Mouse (Mus musculus) MEL (cell line): Measurements from ENCODE around the gene Zmat5. TPM values are rescaled to one million over a fixed set of nuclear protein-coding genes. Genes with fewer than 3 reads are reported as not detected.

Experiments used
- DNase-seq: peaks from one replicate; pipeline ENCODE4 v3.0.0; 2011; ENCODE audit warnings: low read depth, low spot score
- H3K27ac ChIP-seq: 2 replicates; pipeline ENCODE4 v1.5.1; 2012; ENCODE audit warnings: low read depth, mild to moderate bottlenecking, control low read depth, low read length, moderate library complexity; ENCODE audit not compliant: control insufficient read depth
- H3K27me3 ChIP-seq, 2 experiments: fragments of 150-350 bp in 1 of 2; sonication (generic) in 1 of 2; 2 replicates each; pipeline ENCODE4 v1.6.1; 2012; ENCODE audit warnings: low read length in 2 of 2, mild to moderate bottlenecking in 2 of 2, improper control_type of control experiment in 1 of 2, moderate library complexity in 1 of 2; ENCODE audit not compliant: insufficient read depth in 2 of 2, control insufficient read depth in 1 of 2
- H3K36me3 ChIP-seq, 2 experiments: 2 replicates each; pipeline ENCODE4 v1.6.1; 2012 to 2014; ENCODE audit warnings: low read length in 2 of 2, improper control_type of control experiment in 1 of 2, inconsistent platforms in 1 of 2, mild to moderate bottlenecking in 1 of 2; ENCODE audit not compliant: insufficient read depth in 2 of 2, control insufficient read depth in 1 of 2
- H3K4me1 ChIP-seq, 2 experiments: fragments of 150-350 bp in 1 of 2; sonication (generic) in 1 of 2; 2 replicates each; pipeline ENCODE4 v1.6.1; 2012; ENCODE audit warnings: low read length in 2 of 2, improper control_type of control experiment in 1 of 2, mild to moderate bottlenecking in 1 of 2; ENCODE audit not compliant: insufficient read depth in 2 of 2, control insufficient read depth in 1 of 2
- H3K4me3 ChIP-seq, 2 experiments: fragments of 150-350 bp in 1 of 2; sonication (generic) in 1 of 2; 2 replicates each; pipeline ENCODE4 v1.5.1; 2012; ENCODE audit warnings: low read depth in 2 of 2, low read length in 2 of 2, mild to moderate bottlenecking in 2 of 2, moderate library complexity in 2 of 2, control low read depth in 1 of 2, improper control_type of control experiment in 1 of 2; ENCODE audit not compliant: control insufficient read depth in 1 of 2, insufficient read depth in 1 of 2
- H3K79me2 ChIP-seq: 2 replicates; pipeline ENCODE4 v1.6.1; 2012; ENCODE audit warnings: mild to moderate bottlenecking, low read length, moderate library complexity; ENCODE audit not compliant: control insufficient read depth, poor library complexity, insufficient read depth
- H3K9ac ChIP-seq: 2 replicates; pipeline ENCODE4 v1.6.1; 2012; ENCODE audit warnings: low read depth, mild to moderate bottlenecking, control low read depth, low read length, moderate library complexity; ENCODE audit not compliant: control insufficient read depth, poor library complexity, severe bottlenecking
- H3K9me3 ChIP-seq: fragments of 150-350 bp; sonication (generic); replicated peaks from 2 replicates; pipeline ENCODE4 v1.6.1; 2012; ENCODE audit warnings: mild to moderate bottlenecking, low read length, improper control_type of control experiment, moderate library complexity; ENCODE audit not compliant: insufficient read depth
- BHLHE40 ChIP-seq: IDR thresholded peaks from 2 replicates; pipeline ENCODE4 v1.6.1; 2012; ENCODE audit warnings: low read depth, mild to moderate bottlenecking, inconsistent platforms, low read length, improper control_type of control experiment, borderline replicate concordance
- CHD2 ChIP-seq: IDR thresholded peaks from 2 replicates; pipeline ENCODE4 v1.6.1; 2011; ENCODE audit warnings: low read length, improper control_type of control experiment
- E2F4 ChIP-seq: IDR thresholded peaks from 2 replicates; pipeline ENCODE4 v1.6.1; 2011; ENCODE audit warnings: low read depth, low read length, improper control_type of control experiment, borderline replicate concordance
- EP300 ChIP-seq, 2 experiments: IDR thresholded peaks; 2 replicates each; pipeline ENCODE4 v1.6.1; 2011; ENCODE audit warnings: improper control_type of control experiment in 2 of 2, low read length in 2 of 2, low read depth in 1 of 2, mild to moderate bottlenecking in 1 of 2
- GATA1 ChIP-seq: IDR thresholded peaks from 2 replicates; pipeline ENCODE4 v1.6.1; 2011; ENCODE audit warnings: low read depth, low read length, improper control_type of control experiment
- HCFC1 ChIP-seq: IDR thresholded peaks from 2 replicates; pipeline ENCODE4 v1.6.1; 2012; ENCODE audit warnings: low read depth, mild to moderate bottlenecking, inconsistent platforms, low read length, improper control_type of control experiment, moderate library complexity
- JUND ChIP-seq: IDR thresholded peaks from 2 replicates; pipeline ENCODE4 v1.6.1; 2011; ENCODE audit warnings: low read depth, mild to moderate bottlenecking, improper control_type of control experiment, low read length
- MAZ ChIP-seq: IDR thresholded peaks from 2 replicates; pipeline ENCODE4 v1.6.1; 2012; ENCODE audit warnings: low read depth, mild to moderate bottlenecking, inconsistent platforms, low read length, improper control_type of control experiment
- POLR2AphosphoS2 ChIP-seq: IDR thresholded peaks from 2 replicates; pipeline ENCODE4 v1.6.1; 2011; ENCODE audit warnings: low read length, improper control_type of control experiment
- RAD21 ChIP-seq: IDR thresholded peaks from 2 replicates; pipeline ENCODE4 v1.6.1; 2011; ENCODE audit warnings: mild to moderate bottlenecking, low read depth, low read length, improper control_type of control experiment
- RCOR1 ChIP-seq: IDR thresholded peaks from 2 replicates; pipeline ENCODE4 v1.6.1; 2012; ENCODE audit warnings: low read depth, mild to moderate bottlenecking, inconsistent platforms, low read length, improper control_type of control experiment
- SIN3A ChIP-seq: IDR thresholded peaks from 2 replicates; pipeline ENCODE4 v1.6.1; 2012; ENCODE audit warnings: low read length, improper control_type of control experiment, inconsistent platforms
- TAL1 ChIP-seq: IDR thresholded peaks from 2 replicates; pipeline ENCODE4 v1.6.1; 2012; ENCODE audit warnings: mild to moderate bottlenecking, inconsistent platforms, low read length, moderate library complexity, mixed read lengths
- TBP ChIP-seq: IDR thresholded peaks from 2 replicates; pipeline ENCODE4 v1.8.0; 2011; ENCODE audit warnings: low read depth, low read length, improper control_type of control experiment
- UBTF ChIP-seq: IDR thresholded peaks from 2 replicates; pipeline ENCODE4 v1.6.1; 2012; ENCODE audit warnings: low read depth, mild to moderate bottlenecking, inconsistent platforms, low read length, improper control_type of control experiment, moderate library complexity, borderline replicate concordance; ENCODE audit not compliant: insufficient read depth
- USF2 ChIP-seq, 2 experiments: IDR thresholded peaks; 2 replicates each; pipeline ENCODE4 v1.6.1; 2011 to 2012; ENCODE audit warnings: improper control_type of control experiment in 2 of 2, low read length in 2 of 2, borderline replicate concordance in 1 of 2, inconsistent platforms in 1 of 2, low read depth in 1 of 2, mild to moderate bottlenecking in 1 of 2; ENCODE audit not compliant: insufficient read depth in 1 of 2
- ZKSCAN1 ChIP-seq: IDR thresholded peaks from 2 replicates; pipeline ENCODE4 v1.6.1; 2012; ENCODE audit warnings: low read depth, mild to moderate bottlenecking, inconsistent platforms, low read length, improper control_type of control experiment, moderate library complexity
- polyA plus RNA-seq, 2 experiments: library from polyadenylated mRNA; stranded (reverse) in 1 of 2; unstranded in 1 of 2; fragments of >175 nt in 1 of 2; fragments of >200 nt in 1 of 2; gene quantifications; 2 replicates each; pipeline versions ENCODE4 v1.2.1 to v1.2.4; 2012; ENCODE audit warnings: low replicate concordance in 2 of 2, low read depth in 1 of 2; ENCODE audit not compliant: insufficient read length in 2 of 2, insufficient read depth in 1 of 2, missing spikeins in 1 of 2
- total RNA-seq: library from RNA; depleted of rRNA; stranded (reverse); fragments of 300-350 nt; gene quantifications from 2 replicates; pipeline ENCODE4 v1.2.3, GENCODE M21; 2012

Zmat5 gene
- total and polyA plus RNA-seq, 3 experiments: 36.9 to 39.3 TPM; not detected in 1

DNA sequence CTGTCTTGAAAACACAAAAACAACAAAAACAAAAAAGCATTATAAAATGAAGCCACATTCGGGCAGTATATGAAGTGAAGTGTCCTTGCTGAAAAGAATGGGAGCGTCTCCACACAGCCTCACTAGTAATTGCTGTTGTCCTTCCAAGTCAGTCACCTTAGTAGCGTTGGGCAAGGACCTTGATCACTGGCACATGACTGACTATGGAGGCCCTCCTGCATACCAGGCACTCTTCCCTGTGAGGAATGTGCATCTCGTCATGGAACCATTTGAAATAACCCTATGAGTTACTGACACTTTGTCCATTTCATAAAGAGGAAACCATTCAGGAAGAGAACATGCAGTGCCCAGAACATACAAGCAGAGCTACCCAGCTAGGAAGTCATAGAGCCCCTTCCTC, 32.7 kb upstream of the Zmat5 start:
- no peaks in the 10 kb centered on the region for H3K9me3 ChIP-seq
- H3K9ac ChIP-seq: no peak overlapping the region
- peaks cover 0 to 1% of the 10 kb centered on the region in 2 experiments; a peak in 2 of 4 replicates for H3K4me1 ChIP-seq
- H3K27ac ChIP-seq: no peak overlapping the region
- H3K4me3 ChIP-seq: no peak overlapping the region
- DNase-seq: no peak
- H3K27me3 ChIP-seq: no peaks in the 10 kb centered on the region
- no peaks in the 10 kb centered on the region for H3K79me2 ChIP-seq
- no peak for TF ChIP-seq TBP
- no peak for TF ChIP-seq POLR2AphosphoS2
- no peak for TF ChIP-seq GATA1
- no peak for TF ChIP-seq BHLHE40
- TF ChIP-seq SIN3A: no peak
- no peak for TF ChIP-seq EP300 (IDR thresholded peaks at IDR 0.05; ENCODE audit: low read depth in 1 of 2, low read length in 2 of 2)
- no peak for TF ChIP-seq E2F4
- TF ChIP-seq JUND: no peak
- TF ChIP-seq CHD2: no peak
- no peak for TF ChIP-seq UBTF
- TF ChIP-seq RAD21: no peak
- TF ChIP-seq ZKSCAN1: no peak
- no peak for TF ChIP-seq USF2 (IDR thresholded peaks at IDR 0.05; ENCODE audit: borderline replicate concordance in 1 of 2, insufficient read depth in 1 of 2, low read depth in 1 of 2, low read length in 2 of 2)
- peaks cover 0 to 1% of the 10 kb centered on the region in 2 experiments; a peak in 3 of 4 replicates for H3K36me3 ChIP-seq

- no peak for DNase-seq
- Histone ChIP-seq H3K79me2 (no peaks in the 10 kb centered on the region), H3K27ac (no peak overlapping the region), H3K36me3 (peaks cover 2 to 6% of the 10 kb centered on the region in 2 experiments; a peak in 3 of 4 replicates), H3K27me3 (no peaks in the 10 kb centered on the region), H3K4me3 (no peak overlapping the region)
- TF ChIP-seq TAL1 (no peak), MAZ (no peak), USF2 (IDR thresholded peaks at IDR 0.05; ENCODE audit: borderline replicate concordance in 1 of 2, insufficient read depth in 1 of 2, low read depth in 1 of 2, low read length in 2 of 2) (no peak), RCOR1 (no peak), HCFC1 (no peak)
- TF ChIP-seq, all 39 proteins: peak for 0
- H3K4me1 ChIP-seq: peaks cover 0 to 6% of the 10 kb centered on the region in 2 experiments; a peak in 2 of 4 replicates
- no peak overlapping the region for H3K9ac ChIP-seq
- H3K9me3 ChIP-seq: no peaks in the 10 kb centered on the region
These were observed 29.9 kb upstream of the Zmat5 start for GRCm38 (mm10) chr11:4674593-4674992.
